Mouse (Mus musculus): ENCODE measurements around the gene Nmnat3.
A peak's percentile ranks its signal among the peaks of the same experiment; 100 is the strongest.

Nmnat3 gene

DNA sequence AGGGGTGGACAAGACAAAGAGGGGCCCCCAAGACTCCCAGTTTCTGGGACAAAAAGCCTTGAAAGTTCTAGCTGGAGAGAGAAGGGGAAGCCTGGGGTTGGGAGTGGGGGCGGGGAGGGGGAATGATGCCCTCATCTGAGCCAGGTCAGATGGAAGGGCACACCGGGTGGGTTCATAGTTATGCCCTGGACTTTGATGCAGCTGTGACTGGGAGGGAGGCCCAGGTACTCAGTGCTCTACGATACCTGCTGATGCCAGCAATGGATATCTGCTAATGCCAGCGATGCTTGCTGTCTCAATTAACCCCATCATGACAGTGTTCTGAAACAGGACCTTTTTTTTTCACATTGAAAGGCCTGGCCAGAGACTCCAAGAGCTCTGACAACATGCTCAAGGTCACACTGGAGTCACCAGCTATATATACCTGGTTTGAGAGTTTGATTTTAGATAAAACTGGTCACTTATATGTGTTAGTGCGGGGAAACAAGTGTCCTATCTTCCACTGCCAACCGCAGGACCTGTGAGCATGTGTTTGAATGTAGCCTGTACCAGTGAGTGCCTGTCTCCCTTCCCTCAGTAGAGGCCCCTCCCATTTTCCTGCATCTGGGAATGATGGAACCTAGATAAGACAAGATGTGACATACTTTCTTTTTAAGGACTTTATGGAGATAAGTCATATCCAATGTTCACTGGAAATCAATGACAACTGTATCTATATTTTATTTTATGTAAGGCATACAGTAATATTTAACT is 25.6 kb downstream of the Nmnat3 start:
- no peak for DNase-seq (ENCODE audit: low spot score)

GRCm38 (mm10) chr9:98313587-98313986 is 26.4 kb downstream of the Nmnat3 start:
- DNase-seq (ENCODE audit: low spot score) = no peak

- no peak for DNase-seq (ENCODE audit: low spot score)
Observed at GRCm38 (mm10) chr9:98314059-98314650, 26.9 kb downstream of the Nmnat3 start.

DNA sequence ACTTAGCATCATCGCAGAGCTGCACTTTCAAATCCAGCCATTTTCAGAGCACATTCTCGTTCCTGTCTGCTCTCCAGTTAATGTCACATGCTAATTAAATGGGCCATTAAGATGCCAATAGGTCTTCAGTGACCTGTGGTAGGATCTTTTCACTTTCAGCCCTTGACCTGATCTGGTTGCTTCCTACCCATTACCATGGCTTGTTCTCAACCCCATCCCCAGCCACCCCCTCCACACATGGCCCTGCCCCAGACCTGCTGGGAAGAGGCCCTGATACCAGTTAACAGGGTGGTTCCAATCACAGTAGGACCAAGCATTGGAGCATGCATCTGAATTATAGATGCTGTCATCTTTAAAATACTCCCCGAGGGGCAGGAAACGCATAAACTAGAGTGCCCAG is 30.7 kb downstream of the Nmnat3 start:
- DNase-seq (ENCODE audit: low spot score) = no peak

GRCm38 (mm10) chr9:98318875-98319274 is 31.6 kb downstream of the Nmnat3 start:
- DNase-seq (ENCODE audit: low spot score) = no peak

DNA sequence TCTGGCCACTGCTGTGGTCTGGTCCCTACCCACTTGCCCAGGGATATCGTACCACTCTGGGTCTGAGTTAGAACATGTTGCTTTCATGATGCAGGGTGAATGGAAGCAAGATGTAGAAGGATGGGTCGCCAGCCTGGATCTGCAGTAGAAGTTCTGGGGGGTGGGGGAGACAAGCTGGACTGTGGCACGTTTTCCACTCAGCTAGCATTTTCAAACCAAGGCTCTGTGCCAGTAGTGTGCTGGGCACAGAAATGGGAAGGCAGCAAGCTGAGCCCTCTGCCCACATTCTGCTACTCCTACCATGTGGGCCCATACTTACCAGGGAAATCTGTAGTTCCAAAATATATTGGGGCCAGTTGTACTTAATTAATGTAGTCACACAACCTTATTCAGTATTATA is 33.5 kb downstream of the Nmnat3 start:
- DNase-seq (ENCODE audit: low spot score) = no peak

DNA sequence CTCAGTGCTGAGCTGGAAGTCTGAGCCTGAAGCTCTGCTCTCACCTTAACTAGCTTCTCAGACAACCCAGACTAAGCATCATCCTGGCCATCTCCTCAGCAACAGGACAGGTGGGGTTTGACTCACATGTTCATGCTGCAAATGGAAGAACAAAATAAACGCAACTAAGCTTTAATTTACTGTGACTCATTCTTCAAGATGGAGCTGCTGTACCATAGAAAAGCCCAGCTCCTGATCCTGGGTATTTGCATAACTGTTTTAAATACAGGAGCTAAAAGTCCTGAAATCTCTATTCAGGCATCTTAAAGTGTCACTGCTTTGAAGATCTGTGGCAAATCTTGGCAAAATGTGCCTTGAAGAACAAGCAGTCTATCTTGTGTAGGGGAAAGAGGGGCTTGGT is 38.9 kb downstream of the Nmnat3 start:
- no peak for DNase-seq (ENCODE audit: low spot score)

DNA sequence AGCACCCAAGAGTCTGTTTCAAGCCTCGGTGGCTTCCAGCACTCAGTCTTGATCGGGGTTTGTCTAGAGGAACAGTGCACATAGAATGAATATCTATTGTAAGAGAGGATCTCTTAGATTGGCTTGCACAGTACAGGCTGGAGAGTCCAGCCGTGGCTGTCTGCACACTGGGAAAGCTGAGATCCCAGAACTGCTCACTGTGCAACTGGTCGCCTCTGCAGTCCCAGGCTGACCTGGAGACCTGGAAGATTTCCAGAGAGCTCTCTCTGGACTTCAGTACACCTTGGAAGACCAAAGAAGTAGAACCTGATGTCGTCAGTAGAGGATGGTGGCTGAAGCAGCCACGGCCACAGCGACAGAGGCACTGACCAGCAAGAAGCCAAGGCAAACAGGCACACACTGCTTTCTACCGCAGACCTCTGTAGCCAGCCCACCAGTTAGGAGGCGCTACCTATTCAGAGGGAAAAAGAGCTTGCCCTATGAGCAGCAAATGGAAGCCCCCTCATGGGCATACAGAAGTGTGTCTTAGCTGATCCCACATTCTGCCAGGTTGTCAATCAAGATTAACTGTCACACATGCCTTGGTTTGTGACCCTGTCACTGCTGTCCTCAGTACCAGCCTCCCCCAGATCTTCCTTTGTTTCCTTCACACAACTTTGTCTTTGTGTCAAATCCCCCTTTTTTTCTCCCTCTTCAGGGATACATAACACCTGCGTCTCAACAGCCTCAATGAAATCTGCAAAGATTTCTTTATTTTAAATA is 41.4 kb downstream of the Nmnat3 start:
- no peak for DNase-seq (ENCODE audit: low spot score)

- DNase-seq (ENCODE audit: low spot score) = peak; percentile 53
Observed at GRCm38 (mm10) chr9:98329274-98330105, 42.3 kb downstream of the Nmnat3 start.

- DNase-seq (ENCODE audit: low spot score) = no peak
Observed at GRCm38 (mm10) chr9:98333219-98333754, 46.1 kb downstream of the Nmnat3 start.

- DNase-seq (ENCODE audit: low spot score) = no peak
Observed at GRCm38 (mm10) chr9:98337881-98338769, 50.9 kb downstream of the Nmnat3 start.

DNA sequence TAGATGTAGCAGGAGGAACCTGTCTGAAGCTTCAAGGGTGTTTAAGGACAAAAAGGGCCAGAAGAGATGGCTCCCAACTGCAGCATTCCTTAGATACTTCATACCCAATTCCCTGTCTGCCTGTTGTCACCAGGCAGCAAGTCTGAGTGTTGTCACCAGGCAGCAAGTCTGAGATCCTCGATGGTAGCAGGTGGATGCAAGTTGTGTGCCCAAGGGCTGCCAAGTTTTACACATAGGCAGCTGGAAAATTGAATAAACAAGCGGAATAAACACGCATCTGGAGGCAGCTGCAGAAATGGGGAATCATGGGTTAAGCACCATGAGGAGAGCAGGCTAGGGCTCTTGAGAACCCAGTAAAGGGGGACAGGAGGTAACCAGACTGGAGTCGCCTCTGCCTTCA is 52.7 kb downstream of the Nmnat3 start:
- no peak for DNase-seq (ENCODE audit: low spot score)

DNA sequence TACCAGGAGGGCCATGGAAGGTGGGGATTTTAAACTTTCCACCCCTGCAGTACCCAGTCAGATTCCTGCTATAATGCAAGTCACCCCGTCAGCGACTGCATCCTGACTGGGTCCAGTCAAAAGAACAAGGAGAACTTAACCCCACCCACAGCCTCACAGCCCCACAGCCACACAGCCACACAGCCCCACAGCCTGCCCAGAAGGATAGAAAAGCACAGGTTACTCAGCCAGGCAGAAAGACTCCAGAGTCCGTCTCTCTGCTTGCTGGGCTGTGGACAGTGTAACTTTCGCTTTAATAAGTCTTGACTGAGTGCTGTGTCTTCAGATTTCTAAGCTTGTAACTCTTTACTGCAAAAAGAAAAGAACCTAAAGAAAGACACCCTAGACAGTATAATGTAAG is 53.2 kb downstream of the Nmnat3 start:
- no peak for DNase-seq (ENCODE audit: low spot score)

GRCm38 (mm10) chr9:98345840-98346239 is 58.6 kb downstream of the Nmnat3 start:
- no peak for DNase-seq (ENCODE audit: low spot score)

DNA sequence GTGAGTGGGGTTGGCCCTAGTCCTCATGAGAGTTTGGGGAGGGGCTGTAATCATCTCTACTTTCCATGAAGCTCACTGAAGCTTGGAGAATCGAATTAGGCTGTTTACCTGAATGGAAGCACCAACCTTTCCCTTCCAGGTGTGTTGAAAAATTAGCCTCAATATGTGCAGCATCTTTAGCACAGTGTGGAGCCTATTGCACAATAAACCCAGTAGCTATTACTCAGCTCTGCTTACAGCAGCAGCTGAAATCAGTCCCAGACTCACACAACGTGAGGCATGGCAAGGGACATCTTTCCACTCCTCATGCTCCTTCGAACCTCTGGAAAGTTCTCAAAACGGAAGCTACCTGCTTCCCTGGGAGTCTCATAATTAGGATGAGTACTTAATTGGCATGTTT is 59.0 kb downstream of the Nmnat3 start:
- DNase-seq (ENCODE audit: low spot score) = no peak

DNA sequence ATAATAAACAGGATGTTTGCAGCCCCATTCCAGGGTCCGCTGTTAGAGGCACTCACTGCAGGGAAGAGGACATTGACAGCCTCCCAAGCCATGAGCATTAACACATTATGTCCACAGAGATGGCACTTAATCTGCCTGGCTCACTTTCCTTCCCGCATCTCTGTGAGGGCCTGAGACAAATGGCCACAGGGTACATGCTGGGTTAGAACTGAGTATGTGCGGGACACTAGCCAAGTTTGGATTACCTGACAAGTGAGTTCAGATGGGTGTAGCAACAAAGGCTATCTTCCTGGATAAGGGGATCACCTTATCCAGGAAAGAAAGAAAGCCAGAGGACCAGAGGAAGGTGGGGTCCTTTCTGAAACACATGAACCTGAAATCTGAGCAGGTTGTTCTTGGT is 59.8 kb downstream of the Nmnat3 start:
- DNase-seq (ENCODE audit: low spot score) = no peak

DNA sequence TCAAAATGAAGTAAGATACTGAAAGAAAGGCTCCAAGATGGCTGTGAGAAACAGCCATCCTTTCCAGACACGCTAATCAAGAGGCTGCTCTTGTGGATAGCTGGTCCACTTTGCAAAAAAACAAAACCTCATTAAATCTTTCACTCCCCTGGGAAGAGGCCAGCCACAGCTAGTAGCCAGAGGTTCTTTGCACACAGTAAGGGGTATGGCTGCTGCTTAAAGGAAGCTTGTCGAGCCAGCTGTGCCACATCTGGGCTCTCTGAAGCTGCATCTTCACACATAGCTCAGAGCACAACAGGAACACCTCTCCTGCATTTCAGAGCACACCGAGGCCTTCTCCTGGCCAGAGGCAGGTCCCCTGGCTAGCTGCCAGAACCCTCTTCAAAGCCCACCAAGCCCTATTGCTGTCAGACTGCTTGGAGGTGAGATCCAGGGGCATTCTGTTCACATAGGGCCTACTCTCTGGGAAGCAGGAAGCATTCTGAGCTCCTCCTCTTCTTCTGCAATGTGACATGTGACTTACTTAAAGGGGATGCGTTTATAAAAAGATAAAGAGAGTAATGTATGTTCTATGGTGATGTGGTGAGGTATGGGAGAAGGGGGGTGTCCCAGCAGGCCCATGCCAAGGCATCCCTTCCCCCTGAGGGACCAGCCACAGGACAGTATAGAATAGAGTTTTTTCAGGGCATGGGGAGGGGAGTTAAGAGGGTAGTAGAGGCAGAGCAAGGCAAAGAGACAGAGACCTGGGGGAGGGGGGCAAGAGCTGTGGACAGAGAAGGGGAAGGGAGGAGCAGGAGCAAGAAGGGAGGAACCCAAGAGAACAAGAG is 63.3 kb downstream of the Nmnat3 start:
- no peak for DNase-seq (ENCODE audit: low spot score)

GRCm38 (mm10) chr9:98352332-98352731 is 65.1 kb downstream of the Nmnat3 start:
- no peak for DNase-seq (ENCODE audit: low spot score)

DNA sequence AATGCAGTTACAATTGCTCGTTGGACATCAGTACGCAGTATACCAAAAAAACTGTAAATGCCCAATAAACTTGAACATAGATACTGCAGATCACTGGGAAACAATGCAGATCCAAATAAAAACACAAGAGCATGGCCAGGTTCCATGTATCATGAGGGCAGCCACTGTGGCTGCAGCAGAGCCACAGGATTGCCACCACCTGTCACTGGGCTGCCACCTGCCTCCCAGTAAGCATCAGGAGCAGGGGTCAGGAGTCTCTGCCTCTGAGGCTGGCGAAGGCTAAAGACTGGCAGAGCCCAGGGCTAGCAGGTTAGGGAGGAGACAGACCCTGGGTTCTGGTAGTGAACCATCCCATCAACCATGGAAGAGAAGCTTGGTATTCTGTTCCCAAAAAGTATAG is 67.7 kb downstream of the Nmnat3 start:
- no peak for DNase-seq (ENCODE audit: low spot score)

DNA sequence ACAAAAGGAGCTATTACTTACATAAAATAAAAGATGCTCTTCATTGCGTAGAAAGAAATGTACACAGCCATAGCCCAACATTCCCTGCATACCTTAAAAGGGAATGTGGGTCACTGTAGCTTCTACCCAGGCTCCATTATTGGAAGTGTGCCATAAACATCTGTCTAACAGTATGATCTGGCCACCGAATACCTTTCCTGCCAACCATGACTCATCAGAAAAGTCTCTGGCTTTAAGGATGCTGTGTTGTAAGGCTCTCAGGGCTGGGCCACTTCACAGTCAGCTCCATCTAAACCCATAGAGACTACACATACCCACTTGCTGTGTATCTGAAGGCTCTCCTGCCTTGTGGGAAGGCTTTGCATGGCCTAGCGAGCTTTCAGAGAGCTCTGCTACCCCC is 73.8 kb downstream of the Nmnat3 start:
- no peak for DNase-seq (ENCODE audit: low spot score)
